Comparison of ENCODE assay signal across 8 mouse cellular contexts in the genomic region with DNA sequence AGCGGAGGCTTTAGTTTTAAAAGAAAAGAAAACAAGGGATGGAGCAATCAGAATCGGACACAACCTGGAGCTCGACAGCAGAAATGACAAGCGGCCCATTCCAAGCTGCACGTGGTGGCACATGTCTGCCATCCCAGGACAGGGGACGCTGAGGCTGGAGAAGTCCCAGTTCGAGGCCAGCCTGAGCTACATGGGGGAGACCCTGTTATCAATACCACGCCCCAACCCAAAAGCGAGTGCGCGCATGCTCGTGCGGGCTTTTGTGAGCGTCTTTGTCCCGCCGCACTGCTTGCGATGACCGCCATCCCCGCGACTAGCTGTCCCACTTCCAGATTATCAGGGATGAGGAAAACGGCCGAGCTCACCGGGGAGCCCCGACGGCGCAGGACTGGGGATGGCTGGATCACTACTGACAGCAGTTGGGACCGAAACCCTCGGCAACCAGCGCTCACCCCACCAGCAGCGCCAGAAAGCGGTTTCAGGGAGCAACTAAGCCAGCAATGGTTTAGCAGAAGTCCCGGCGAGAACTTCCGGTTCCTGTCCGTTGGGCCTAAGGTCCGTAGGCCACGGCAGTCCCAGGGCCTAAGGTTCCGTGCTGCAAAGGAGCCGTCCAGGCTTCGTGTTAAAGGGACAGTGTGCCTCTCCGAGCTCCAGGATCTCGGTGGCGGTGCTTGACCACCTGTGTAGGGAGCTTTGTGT. TPM values are rescaled to one million over a fixed set of nuclear protein-coding genes. Genes with fewer than 3 reads are reported as not detected.
DNase-seq lines count a peak whose midpoint lies in the region; ATAC-seq and TF ChIP-seq lines count a peak whose summit lies in the region.

A gene (minus strand): TSS at position 51 of the 699 bp plus-strand sequence.
A gene (minus strand): TSS at position 529 of the 699 bp plus-strand sequence.

- TF ChIP-seq EP300 in MEL (IDR thresholded peaks at IDR 0.05; ENCODE audit: low read depth in 1 of 2, low read length in 2 of 2): peak in 1 of 2 experiments; percentile 33; a peak in 2 of 4 replicates

- intact Hi-C loops in heart, postnatal 36 days (cut with DNase I): loop anchor here (2.0 kb wide), 1 partner anchor 52 kb away; a partner anchor contains a TSS

- peaks cover 19% of the 10 kb centered on the region for H3K79me2 ChIP-seq in MEL (ENCODE audit: control insufficient read depth, insufficient read depth, low read length, poor library complexity)

- no peak for TF ChIP-seq CTCF in MEL (IDR thresholded peaks at IDR 0.05 in 2 of 3, conservative IDR thresholded peaks at IDR 0.05 in 1 of 3; ENCODE audit: control insufficient read depth in 1 of 3, insufficient read depth in 1 of 3, low read depth in 2 of 3, low read length in 3 of 3, poor library complexity in 1 of 3, severe bottlenecking in 1 of 3)
- no peak for TF ChIP-seq CTCF in layer of hippocampus, adult 2 months (conservative IDR thresholded peaks at IDR 0.05)
- TF ChIP-seq CTCF in lung, adult 2 months (IDR thresholded peaks at IDR 0.05; ENCODE audit: insufficient read depth, low read length): no peak

- WGBS in forebrain, embryonic 16.5 days: under 1% methylated on average over 43 of the region's 43 CpGs
- WGBS in lung, adult 2 months: under 1% methylated on average over 43 of the region's 43 CpGs
- WGBS in neural tube, embryonic 15.5 days: under 1% methylated on average over 43 of the region's 43 CpGs

- no peak for TF ChIP-seq RAD21 in MEL (IDR thresholded peaks at IDR 0.05; ENCODE audit: low read depth, low read length)

- H3K4me3 ChIP-seq in MEL (ENCODE audit: control insufficient read depth in 1 of 2, insufficient read depth in 1 of 2, low read depth in 2 of 2, low read length in 2 of 2): peak within 1 kb of the TSS; percentile 80
- peak within 1 kb of the TSS; percentile 79 for H3K4me3 ChIP-seq in forebrain, embryonic 16.5 days (replicated peaks; ENCODE audit: low read length)
- H3K4me3 ChIP-seq in layer of hippocampus, adult 2 months: peak within 1 kb of the TSS; percentile 63
- H3K4me3 ChIP-seq in lung, adult 2 months (replicated peaks; ENCODE audit: extremely low read depth, low read depth, low read length): peak within 1 kb of the TSS; percentile 92
- peak within 1 kb of the TSS; percentile 71 for H3K4me3 ChIP-seq in neural tube, embryonic 15.5 days (replicated peaks)

- no peaks in the 10 kb centered on the region for H3K27me3 ChIP-seq in MEL (ENCODE audit: control insufficient read depth in 1 of 2, insufficient read depth in 2 of 2, low read length in 2 of 2)
- no peaks in the 10 kb centered on the region for H3K27me3 ChIP-seq in forebrain, embryonic 16.5 days (replicated peaks; ENCODE audit: control insufficient read depth, insufficient read depth, low read length)
- H3K27me3 ChIP-seq in neural tube, embryonic 15.5 days (replicated peaks): no peaks in the 10 kb centered on the region

- H3K27ac ChIP-seq in MEL (ENCODE audit: control insufficient read depth, low read depth, low read length): peak within 1 kb of the TSS; percentile 80
- peak within 1 kb of the TSS; percentile 87 for H3K27ac ChIP-seq in forebrain, embryonic 16.5 days (ENCODE audit: low read length)
- H3K27ac ChIP-seq in layer of hippocampus, adult 2 months: peak within 1 kb of the TSS; percentile 88
- peak within 1 kb of the TSS; percentile 80 for H3K27ac ChIP-seq in neural tube, embryonic 15.5 days (replicated peaks)

- peak; percentile 91 for ATAC-seq in forebrain, embryonic 16.5 days
- ATAC-seq in neural tube, embryonic 15.5 days (ENCODE audit: low FRiP score): peak; percentile 78

- H3K9ac ChIP-seq in MEL (ENCODE audit: control insufficient read depth, low read depth, low read length, poor library complexity, severe bottlenecking): peak within 1 kb of the TSS; percentile 94
- H3K9ac ChIP-seq in forebrain, embryonic 16.5 days (replicated peaks; ENCODE audit: low read depth, low read length): peak within 1 kb of the TSS; percentile 80
- H3K9ac ChIP-seq in neural tube, embryonic 15.5 days (replicated peaks): peak within 1 kb of the TSS; percentile 85

- DNase-seq in MEL (ENCODE audit: low read depth, low spot score): peak; percentile 94
- DNase-seq in cerebellum, adult 18-20 months: peak; percentile 78 to 93
- peak; percentile 95 to 96 for DNase-seq in heart, postnatal 36 days
- DNase-seq in layer of hippocampus, adult 2 months (ENCODE audit: low spot score in 2 of 2): peak; percentile 86 to 92
- DNase-seq in lung, adult 2 months: peak; percentile 96
- peak; percentile 89 for DNase-seq in testis, postnatal 10 days (ENCODE audit: low spot score)

- peaks cover 0 to 24% of the 10 kb centered on the region in 2 experiments; a peak in 3 of 4 replicates for H3K36me3 ChIP-seq in MEL (ENCODE audit: control insufficient read depth in 1 of 2, insufficient read depth in 2 of 2, low read length in 2 of 2)
- H3K36me3 ChIP-seq in forebrain, embryonic 16.5 days (ENCODE audit: control insufficient read depth, insufficient read depth): peaks cover 5% of the 10 kb centered on the region
- peaks cover 24% of the 10 kb centered on the region for H3K36me3 ChIP-seq in neural tube, embryonic 15.5 days

- H3K4me2 ChIP-seq in forebrain, embryonic 16.5 days (ENCODE audit: low read length): peak within 1 kb of the TSS; percentile 86
- peak within 1 kb of the TSS; percentile 95 for H3K4me2 ChIP-seq in neural tube, embryonic 15.5 days

- TF ChIP-seq POLR2A in MEL (IDR thresholded peaks at IDR 0.05; ENCODE audit: control insufficient read depth in 1 of 2, insufficient read depth in 1 of 2, low read depth in 1 of 2, low read length in 2 of 2, poor library complexity in 1 of 2): peak; percentile 91 to 96
- TF ChIP-seq POLR2A in lung, adult 2 months (IDR thresholded peaks at IDR 0.05; ENCODE audit: borderline replicate concordance, extremely low read depth, low read depth, low read length): peak; percentile 90; the same call in 1 of the 2 replicates

- peaks cover 3 to 43% of the 10 kb centered on the region in 2 experiments; a peak in 3 of 4 replicates for H3K4me1 ChIP-seq in MEL (ENCODE audit: control insufficient read depth in 1 of 2, insufficient read depth in 2 of 2, low read length in 2 of 2)
- H3K4me1 ChIP-seq in forebrain, embryonic 16.5 days (replicated peaks; ENCODE audit: control insufficient read depth, insufficient read depth, low read length): peaks cover 17% of the 10 kb centered on the region
- peaks cover 12% of the 10 kb centered on the region for H3K4me1 ChIP-seq in lung, adult 2 months (ENCODE audit: control insufficient read depth, insufficient read depth, low read length)
- H3K4me1 ChIP-seq in neural tube, embryonic 15.5 days: peaks cover 25% of the 10 kb centered on the region

- H3K9me3 ChIP-seq in MEL (replicated peaks; ENCODE audit: insufficient read depth, low read length): no peaks in the 10 kb centered on the region
- no peaks in the 10 kb centered on the region for H3K9me3 ChIP-seq in forebrain, embryonic 16.5 days (ENCODE audit: control insufficient read depth, low read length)
- no peaks in the 10 kb centered on the region for H3K9me3 ChIP-seq in neural tube, embryonic 15.5 days (replicated peaks)

TF ChIP-seq in MEL, 35 proteins besides CTCF, POLR2A, EP300 and RAD21 (continues in another document):
- no peak for TF ChIP-seq CHD2 (IDR thresholded peaks at IDR 0.05; ENCODE audit: low read length)
- peak; percentile 74; the same call in 1 of the 2 replicates for TF ChIP-seq KAT2A (conservative IDR thresholded peaks at IDR 0.05; ENCODE audit: low read depth, low read length)
- TF ChIP-seq ZC3H11A (IDR thresholded peaks at IDR 0.05; ENCODE audit: low read depth, low read length): no peak
- TF ChIP-seq SMC3 (IDR thresholded peaks at IDR 0.05; ENCODE audit: low read depth, low read length): no peak
- no peak for TF ChIP-seq BHLHE40 (IDR thresholded peaks at IDR 0.05; ENCODE audit: borderline replicate concordance, low read depth, low read length)
- peak; percentile 97 for TF ChIP-seq TBP (IDR thresholded peaks at IDR 0.05; ENCODE audit: low read depth, low read length)
- peak; percentile 85; the same call in 1 of the 2 replicates for TF ChIP-seq POLR2AphosphoS2 (IDR thresholded peaks at IDR 0.05; ENCODE audit: low read length)
- TF ChIP-seq TAL1 (IDR thresholded peaks at IDR 0.05; ENCODE audit: low read length): no peak
- 0 out of 2 replicates have a peak, but pooled peaks have one; percentile 53 for TF ChIP-seq ZMIZ1 (IDR thresholded peaks at IDR 0.05; ENCODE audit: low read depth, low read length)
- peak; percentile 82 for TF ChIP-seq MYC (IDR thresholded peaks at IDR 0.05; ENCODE audit: low read depth, low read length)
- TF ChIP-seq MAFK (IDR thresholded peaks at IDR 0.05; ENCODE audit: borderline replicate concordance, low read depth, low read length): no peak
- peak; percentile 22; the same call in 1 of the 2 replicates for TF ChIP-seq MAZ (IDR thresholded peaks at IDR 0.05; ENCODE audit: low read depth, low read length)
- no peak for TF ChIP-seq E2F4 (IDR thresholded peaks at IDR 0.05; ENCODE audit: borderline replicate concordance, low read depth, low read length)
- no peak for TF ChIP-seq USF1 (IDR thresholded peaks at IDR 0.05; ENCODE audit: low read depth, low read length)
- no peak for TF ChIP-seq UBTF (IDR thresholded peaks at IDR 0.05; ENCODE audit: borderline replicate concordance, insufficient read depth, low read depth, low read length)
- peak; percentile 91 for TF ChIP-seq ELF1 (IDR thresholded peaks at IDR 0.05; ENCODE audit: low read depth, low read length)
- no peak for TF ChIP-seq CHD1 (IDR thresholded peaks at IDR 0.05; ENCODE audit: low read depth, low read length)

RNA-seq across cellular contexts. Expression of the first gene that starts in this region (rescaled TPM):
- total RNA-seq in MEL (2012; rRNA removed): not detected in 2 replicates
- polyA plus RNA-seq in MEL (2012; ENCODE audit: insufficient read depth in 1 of 2, insufficient read length in 2 of 2, low read depth in 1 of 2, low replicate concordance in 2 of 2, missing spikeins in 1 of 2): under 1 TPM in 1 of 2 experiments, not detected in 1; 0.11 TPM
- polyA plus RNA-seq in forebrain, embryonic 16.5 days (2015; fragmentation: Nextera tagmentation; extraction: Ambion mirVana): not detected in 2 replicates
- not detected for total RNA-seq in heart, postnatal 36 days (2021)
- not detected for total RNA-seq in layer of hippocampus, adult 2 months (2021)
- not detected in 2 replicates for polyA plus RNA-seq in lung, adult 2 months (2012; rRNA removed)
- polyA plus RNA-seq in neural tube, embryonic 15.5 days (2015; fragmentation: Nextera tagmentation; extraction: Ambion mirVana): not detected in 2 replicates

RNA-seq across cellular contexts. Expression of the second gene that starts in this region (rescaled TPM):
- 70.0 and 75.4 TPM in 2 replicates for total RNA-seq in MEL (2012; rRNA removed)
- 10 to 100 TPM in 1 of 2 experiments, not detected in 1; 81.9 TPM for polyA plus RNA-seq in MEL (2012; ENCODE audit: insufficient read depth in 1 of 2, insufficient read length in 2 of 2, low read depth in 1 of 2, low replicate concordance in 2 of 2, missing spikeins in 1 of 2)
- 75.0 and 90.0 TPM in 2 replicates for polyA plus RNA-seq in forebrain, embryonic 16.5 days (2015; fragmentation: Nextera tagmentation; extraction: Ambion mirVana)
- 10 to 100 TPM in 1 of 2 experiments, 1 to 10 TPM in 1; 9.5 to 11.8 TPM for total RNA-seq in heart, postnatal 36 days (2021)
- total RNA-seq in layer of hippocampus, adult 2 months (2021): 10 to 100 TPM; 20.1 to 20.3 TPM
- 23.6 and 24.4 TPM in 2 replicates for polyA plus RNA-seq in lung, adult 2 months (2012; rRNA removed)
- polyA plus RNA-seq in neural tube, embryonic 15.5 days (2015; fragmentation: Nextera tagmentation; extraction: Ambion mirVana): 72.1 and 76.3 TPM in 2 replicates

Comparison
In these comparisons a context has a peak if more than half of its experiments do, and no peak if none do; other contexts are left out.
1. Peak in every context shown above with its lines: DNase-seq, ATAC-seq, H3K4me3 ChIP-seq and H3K27ac ChIP-seq.